Mouse (Mus musculus): ENCODE data around the gene Ccdc15. TPM values are rescaled to one million over a fixed set of nuclear protein-coding genes. Genes with fewer than 3 reads are reported as not detected.
A peak's percentile ranks its signal among the peaks of the same experiment; 100 is the strongest.
"Not testable (repeated sequence)": the region's sequence is repeated elsewhere in the genome, so short reads cannot be mapped to it uniquely, and the experiment has no call there.

Ccdc15 gene
- polyA plus RNA-seq, 1 experiment: 1.8 TPM

DNA sequence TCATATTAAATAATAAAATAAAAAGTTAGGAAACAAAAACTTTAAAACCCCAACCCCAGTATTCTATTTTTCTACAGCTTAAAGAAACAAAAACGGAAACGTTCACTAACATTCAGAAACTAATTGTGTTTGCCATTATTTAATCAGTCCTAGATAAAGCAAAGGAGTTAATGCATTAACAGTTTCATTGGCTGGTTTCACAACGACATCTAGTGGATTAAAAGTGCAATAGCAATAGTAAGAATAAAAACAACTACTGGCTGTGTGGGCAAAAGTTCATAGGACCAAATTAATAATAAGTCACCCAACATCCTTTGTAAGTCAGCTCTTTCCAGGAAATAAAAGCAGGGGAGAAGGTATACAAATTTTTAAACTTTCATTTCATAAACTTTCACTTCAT is 18.8 kb downstream of the Ccdc15 start:
- Histone ChIP-seq H3K4me3 (replicated peaks; ENCODE audit: control insufficient read depth, low read depth, low read length) (no peak overlapping the region), H3K4me1 (ENCODE audit: control insufficient read depth, insufficient read depth, low read length) (no peaks in the 10 kb centered on the region), H3K27ac (ENCODE audit: control insufficient read depth, insufficient read depth, low read depth, low read length, poor library complexity) (no peak overlapping the region)
- WGBS: 45% methylated on average over 3 of the region's 3 CpGs
- TF ChIP-seq CTCF (IDR thresholded peaks at IDR 0.05; ENCODE audit: control insufficient read depth, insufficient read depth, low read length): peak; percentile 37
- TF ChIP-seq POLR2A (IDR thresholded peaks at IDR 0.05; ENCODE audit: borderline replicate concordance, control insufficient read depth, low read depth, low read length): no peak

DNA sequence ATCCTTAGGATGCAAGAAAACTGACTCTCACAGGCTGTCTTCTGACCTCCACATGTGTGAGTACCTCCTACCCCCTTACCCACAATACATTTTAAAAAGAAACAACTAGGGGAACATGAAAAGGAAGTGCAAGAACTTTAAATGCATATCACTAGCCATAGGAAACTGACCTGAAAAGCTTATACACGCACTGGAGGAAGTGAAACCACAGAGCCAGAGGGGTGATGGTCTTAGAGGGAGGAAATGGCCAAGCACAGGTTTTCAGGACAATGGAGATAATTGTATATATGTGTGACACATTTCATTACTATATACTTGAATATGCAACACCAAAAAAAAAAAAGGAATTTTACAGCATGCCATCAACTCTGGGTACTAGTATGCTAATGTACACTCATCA is 46.5 kb downstream of the Ccdc15 start:
- no peak for TF ChIP-seq CTCF (IDR thresholded peaks at IDR 0.05; ENCODE audit: control insufficient read depth, insufficient read depth, low read length)
- no peak for TF ChIP-seq POLR2A (IDR thresholded peaks at IDR 0.05; ENCODE audit: borderline replicate concordance, control insufficient read depth, low read depth, low read length)
- H3K4me1 ChIP-seq (ENCODE audit: control insufficient read depth, insufficient read depth, low read length): no peaks in the 10 kb centered on the region; the same call in 1 of the 2 replicates
- H3K4me3 ChIP-seq (replicated peaks; ENCODE audit: control insufficient read depth, low read depth, low read length): no peak overlapping the region
- H3K27ac ChIP-seq (ENCODE audit: control insufficient read depth, insufficient read depth, low read depth, low read length, poor library complexity): no peak overlapping the region
- WGBS: 32% methylated on average over 1 of the region's 1 CpGs

GRCm38 (mm10) chr9:37300501-37300900 is 47.7 kb downstream of the Ccdc15 start:
- not testable (repeated sequence) for H3K27ac ChIP-seq (ENCODE audit: control insufficient read depth, insufficient read depth, low read depth, low read length, poor library complexity); H3K4me1 ChIP-seq (ENCODE audit: control insufficient read depth, insufficient read depth, low read length); H3K4me3 ChIP-seq (replicated peaks; ENCODE audit: control insufficient read depth, low read depth, low read length)
- WGBS: 95% methylated on average over 1 of the region's 1 CpGs

- Histone ChIP-seq H3K4me3 (replicated peaks; ENCODE audit: control insufficient read depth, low read depth, low read length) (no peak overlapping the region), H3K27ac (ENCODE audit: control insufficient read depth, insufficient read depth, low read depth, low read length, poor library complexity) (no peak overlapping the region), H3K4me1 (ENCODE audit: control insufficient read depth, insufficient read depth, low read length) (no peaks in the 10 kb centered on the region)
- no peak for TF ChIP-seq CTCF (IDR thresholded peaks at IDR 0.05; ENCODE audit: control insufficient read depth, insufficient read depth, low read length)
- no peak for TF ChIP-seq POLR2A (IDR thresholded peaks at IDR 0.05; ENCODE audit: borderline replicate concordance, control insufficient read depth, low read depth, low read length)
These were observed 52.6 kb downstream of the Ccdc15 start for GRCm38 (mm10) chr9:37295586-37295985.

- TF ChIP-seq CTCF (IDR thresholded peaks at IDR 0.05; ENCODE audit: control insufficient read depth, insufficient read depth, low read length): no peak
- no peak for TF ChIP-seq POLR2A (IDR thresholded peaks at IDR 0.05; ENCODE audit: borderline replicate concordance, control insufficient read depth, low read depth, low read length)
- WGBS: 81% methylated on average over 2 of the region's 2 CpGs
- Histone ChIP-seq H3K4me1 (ENCODE audit: control insufficient read depth, insufficient read depth, low read length) (no peaks in the 10 kb centered on the region; the same call in 1 of the 2 replicates), H3K4me3 (replicated peaks; ENCODE audit: control insufficient read depth, low read depth, low read length) (no peak overlapping the region), H3K27ac (ENCODE audit: control insufficient read depth, insufficient read depth, low read depth, low read length, poor library complexity) (no peak overlapping the region)
These were observed 81.6 kb downstream of the Ccdc15 start for GRCm38 (mm10) chr9:37266622-37267021.

- Histone ChIP-seq H3K4me1 (ENCODE audit: control insufficient read depth, insufficient read depth, low read length) (peaks cover 1% of the 10 kb centered on the region; the same call in 1 of the 2 replicates), H3K27ac (ENCODE audit: control insufficient read depth, insufficient read depth, low read depth, low read length, poor library complexity) (peak overlapping the region; percentile 85), H3K4me3 (replicated peaks; ENCODE audit: control insufficient read depth, low read depth, low read length) (no peak overlapping the region)
- 13% methylated on average over 7 of the region's 7 CpGs for WGBS
- TF ChIP-seq POLR2A (IDR thresholded peaks at IDR 0.05; ENCODE audit: borderline replicate concordance, control insufficient read depth, low read depth, low read length) (no peak), CTCF (IDR thresholded peaks at IDR 0.05; ENCODE audit: control insufficient read depth, insufficient read depth, low read length) (peak; percentile 64)
These were observed 92.4 kb downstream of the Ccdc15 start for GRCm38 (mm10) chr9:37255889-37256225.

- H3K4me3 ChIP-seq (replicated peaks; ENCODE audit: control insufficient read depth, low read depth, low read length): peak within 1 kb of the TSS; percentile 61
- peak within 1 kb of the TSS; percentile 85 for H3K27ac ChIP-seq (ENCODE audit: control insufficient read depth, insufficient read depth, low read depth, low read length, poor library complexity)
- TF ChIP-seq CTCF (IDR thresholded peaks at IDR 0.05; ENCODE audit: control insufficient read depth, insufficient read depth, low read length): no peak
- TF ChIP-seq POLR2A (IDR thresholded peaks at IDR 0.05; ENCODE audit: borderline replicate concordance, control insufficient read depth, low read depth, low read length): peak; percentile 20; the same call in 1 of the 2 replicates
- WGBS: under 1% methylated on average over 38 of the region's 38 CpGs
- H3K4me1 ChIP-seq (ENCODE audit: control insufficient read depth, insufficient read depth, low read length): peaks cover 1% of the 10 kb centered on the region; the same call in 1 of the 2 replicates
These were observed 92.9 kb downstream of the Ccdc15 start, which contains the start of gene Slc37a2 for GRCm38 (mm10) chr9:37255149-37255888. Gene Slc37a2 (minus strand): TSS chr9:37255738.

GRCm38 (mm10) chr9:37254531-37255110 is 93.6 kb downstream of the Ccdc15 start:
- Histone ChIP-seq H3K4me3 (replicated peaks; ENCODE audit: control insufficient read depth, low read depth, low read length) (peak overlapping the region; percentile 25), H3K27ac (ENCODE audit: control insufficient read depth, insufficient read depth, low read depth, low read length, poor library complexity) (no peak overlapping the region), H3K4me1 (ENCODE audit: control insufficient read depth, insufficient read depth, low read length) (peaks cover 1% of the 10 kb centered on the region; the same call in 1 of the 2 replicates)
- TF ChIP-seq POLR2A (IDR thresholded peaks at IDR 0.05; ENCODE audit: borderline replicate concordance, control insufficient read depth, low read depth, low read length): no peak
- no peak for TF ChIP-seq CTCF (IDR thresholded peaks at IDR 0.05; ENCODE audit: control insufficient read depth, insufficient read depth, low read length)
- WGBS: 44% methylated on average over 6 of the region's 6 CpGs
